Mouse (Mus musculus): Measurements from ENCODE around the gene Hebp1.

GRCm38 (mm10) chr6:135157496-135157895 is 40.3 kb downstream of the Hebp1 start:
- TF ChIP-seq CTCF (IDR thresholded peaks at IDR 0.05; ENCODE audit: extremely low read depth, insufficient read length, insufficient replicate concordance, low read depth, low read length) (no peak), POLR2A (IDR thresholded peaks at IDR 0.05; ENCODE audit: low read depth, low read length) (no peak)
